Mouse (Mus musculus): ENCODE data around the gene Gm28305.

DNA sequence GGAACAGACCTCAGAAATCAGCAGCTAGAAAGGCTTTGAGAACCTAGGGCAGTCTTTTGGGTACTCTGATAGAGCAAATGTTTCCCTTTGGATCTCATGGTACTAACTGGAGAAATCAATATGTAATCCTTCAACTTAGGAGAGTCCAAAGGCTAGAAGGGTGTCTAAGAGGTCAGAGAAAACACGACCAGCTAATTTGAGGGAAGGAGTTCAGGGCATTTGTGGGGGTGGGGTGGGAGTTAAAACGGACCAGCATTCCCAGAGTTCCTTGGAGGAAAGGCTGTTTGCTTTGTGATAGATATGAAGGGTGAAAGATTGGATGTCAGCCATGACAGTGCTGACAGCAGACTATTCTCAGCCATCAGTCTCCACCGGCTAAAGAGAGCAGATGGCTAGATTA is 39.9 kb upstream of the Gm28305 start:
- TF ChIP-seq CTCF (conservative IDR thresholded peaks at IDR 0.05; ENCODE audit: insufficient read depth, insufficient read length, low read depth, low read length) = no peak
- no peak for TF ChIP-seq POLR2A (IDR thresholded peaks at IDR 0.05; ENCODE audit: low read depth, low read length)

Measured in kidney, adult 2 months (tissue).